Mouse (Mus musculus): Measurements from ENCODE around the gene Tcte2.

Tcte2 gene

GRCm38 (mm10) chr17:13716336-13716735 is 45.3 kb downstream of the Tcte2 start:
- no peak for DNase-seq

GRCm38 (mm10) chr17:13715511-13715910 is 46.1 kb downstream of the Tcte2 start:
- no peak for DNase-seq

GRCm38 (mm10) chr17:13714654-13715053 is 47.0 kb downstream of the Tcte2 start:
- no peak for DNase-seq

GRCm38 (mm10) chr17:13714128-13714527 is 47.5 kb downstream of the Tcte2 start:
- DNase-seq = no peak

GRCm38 (mm10) chr17:13712518-13712917 is 49.1 kb downstream of the Tcte2 start:
- no peak for DNase-seq

- no peak for DNase-seq
Measured at GRCm38 (mm10) chr17:13712116-13712515, 49.5 kb downstream of the Tcte2 start.

- peak; percentile 49 for DNase-seq
Measured at GRCm38 (mm10) chr17:13711173-13711572, 50.5 kb downstream of the Tcte2 start.

- DNase-seq = no peak
Measured at GRCm38 (mm10) chr17:13705481-13705921, 56.1 kb downstream of the Tcte2 start.

- peak; percentile 84 for DNase-seq
Measured at GRCm38 (mm10) chr17:13703611-13704320, 57.9 kb downstream of the Tcte2 start.

- no peak for DNase-seq
Measured at GRCm38 (mm10) chr17:13700131-13701016, 61.3 kb downstream of the Tcte2 start.

GRCm38 (mm10) chr17:13699716-13700115 is 61.9 kb downstream of the Tcte2 start:
- no peak for DNase-seq

GRCm38 (mm10) chr17:13698194-13698593 is 63.4 kb downstream of the Tcte2 start:
- no peak for DNase-seq

- DNase-seq = no peak
Measured at GRCm38 (mm10) chr17:13697646-13698045, 64.0 kb downstream of the Tcte2 start.

GRCm38 (mm10) chr17:13695881-13696280 is 65.7 kb downstream of the Tcte2 start:
- DNase-seq = no peak

- DNase-seq = no peak
Measured at GRCm38 (mm10) chr17:13695211-13695610, 66.4 kb downstream of the Tcte2 start.

- DNase-seq = no peak
Measured at GRCm38 (mm10) chr17:13694181-13694580, 67.4 kb downstream of the Tcte2 start.

- no peak for DNase-seq
Measured at GRCm38 (mm10) chr17:13687656-13688055, 74.0 kb downstream of the Tcte2 start.

- no peak for DNase-seq
Measured at GRCm38 (mm10) chr17:13687086-13687485, 74.5 kb downstream of the Tcte2 start.

GRCm38 (mm10) chr17:13685621-13686020 is 76.0 kb downstream of the Tcte2 start:
- no peak for DNase-seq

- DNase-seq = no peak
Measured at GRCm38 (mm10) chr17:13684256-13684655, 77.4 kb downstream of the Tcte2 start.

GRCm38 (mm10) chr17:13683411-13684174 is 78.0 kb downstream of the Tcte2 start:
- DNase-seq = no peak

- DNase-seq = no peak
Measured at GRCm38 (mm10) chr17:13683027-13683410, 78.6 kb downstream of the Tcte2 start.

- no peak for DNase-seq
Measured at GRCm38 (mm10) chr17:13682378-13683026, 79.1 kb downstream of the Tcte2 start.

Measured in cerebellum, adult 8-10 months (tissue).